Mouse (Mus musculus): Measurements from ENCODE around the gene Unc80. TPM values are rescaled to one million over a fixed set of nuclear protein-coding genes. Genes with fewer than 3 reads are reported as not detected.

The Unc80 gene
- polyA plus RNA-seq, 1 experiment from 2014 or later: 0.51 TPM

- H3K4me3 ChIP-seq (ENCODE audit: low read depth, low read length): no peak overlapping the region
- ATAC-seq (ENCODE audit: insufficient number of reproducible peaks, insufficient read depth, low FRiP score, low read depth): no peak
- no peaks in the 10 kb centered on the region for H3K36me3 ChIP-seq (ENCODE audit: control insufficient read depth, insufficient read depth, low read length)
- H3K9ac ChIP-seq (replicated peaks; ENCODE audit: low read depth, low read length): no peak overlapping the region
- H3K27ac ChIP-seq (ENCODE audit: low read length): no peak overlapping the region
- H3K4me1 ChIP-seq (ENCODE audit: control insufficient read depth, insufficient read depth, low read length): no peaks in the 10 kb centered on the region
- WGBS: 62% methylated on average over 1 of the region's 1 CpGs
- H3K4me2 ChIP-seq (replicated peaks; ENCODE audit: low read depth, low read length): no peak overlapping the region
- H3K9me3 ChIP-seq (ENCODE audit: control insufficient read depth, low read depth, low read length): no peaks in the 10 kb centered on the region
- no peaks in the 10 kb centered on the region for H3K27me3 ChIP-seq (ENCODE audit: control insufficient read depth, insufficient read depth, low read length)
Measured at GRCm38 (mm10) chr1:66650006-66650405, 181.8 kb downstream of the Unc80 start.

- Histone ChIP-seq H3K36me3 (ENCODE audit: control insufficient read depth, insufficient read depth, low read length) (no peaks in the 10 kb centered on the region), H3K9me3 (ENCODE audit: control insufficient read depth, low read depth, low read length) (no peaks in the 10 kb centered on the region), H3K4me1 (ENCODE audit: control insufficient read depth, insufficient read depth, low read length) (no peaks in the 10 kb centered on the region; the same call in 1 of the 2 replicates), H3K9ac (replicated peaks; ENCODE audit: low read depth, low read length) (no peak overlapping the region), H3K27ac (ENCODE audit: low read length) (no peak overlapping the region), H3K4me3 (ENCODE audit: low read depth, low read length) (no peak overlapping the region), H3K27me3 (ENCODE audit: control insufficient read depth, insufficient read depth, low read length) (no peaks in the 10 kb centered on the region), H3K4me2 (replicated peaks; ENCODE audit: low read depth, low read length) (no peak overlapping the region)
- WGBS: 56% methylated on average over 4 of the region's 4 CpGs
- ATAC-seq (ENCODE audit: insufficient number of reproducible peaks, insufficient read depth, low FRiP score, low read depth): no peak
Measured at GRCm38 (mm10) chr1:66655119-66655746, 187.1 kb downstream of the Unc80 start.

GRCm38 (mm10) chr1:66655747-66656119, 187.6 kb downstream of the Unc80 start:
- Histone ChIP-seq H3K4me2 (replicated peaks; ENCODE audit: low read depth, low read length) (no peak overlapping the region), H3K9me3 (ENCODE audit: control insufficient read depth, low read depth, low read length) (no peaks in the 10 kb centered on the region), H3K27me3 (ENCODE audit: control insufficient read depth, insufficient read depth, low read length) (no peaks in the 10 kb centered on the region), H3K4me1 (ENCODE audit: control insufficient read depth, insufficient read depth, low read length) (no peaks in the 10 kb centered on the region; the same call in 1 of the 2 replicates), H3K9ac (replicated peaks; ENCODE audit: low read depth, low read length) (no peak overlapping the region), H3K27ac (ENCODE audit: low read length) (no peak overlapping the region), H3K36me3 (ENCODE audit: control insufficient read depth, insufficient read depth, low read length) (no peaks in the 10 kb centered on the region), H3K4me3 (ENCODE audit: low read depth, low read length) (no peak overlapping the region)
- no peak for ATAC-seq (ENCODE audit: insufficient number of reproducible peaks, insufficient read depth, low FRiP score, low read depth)

- Histone ChIP-seq H3K9me3 (ENCODE audit: control insufficient read depth, low read depth, low read length) (no peaks in the 10 kb centered on the region), H3K9ac (replicated peaks; ENCODE audit: low read depth, low read length) (no peak overlapping the region), H3K36me3 (ENCODE audit: control insufficient read depth, insufficient read depth, low read length) (no peaks in the 10 kb centered on the region), H3K4me2 (replicated peaks; ENCODE audit: low read depth, low read length) (no peak overlapping the region), H3K4me1 (ENCODE audit: control insufficient read depth, insufficient read depth, low read length) (no peaks in the 10 kb centered on the region), H3K4me3 (ENCODE audit: low read depth, low read length) (no peak overlapping the region), H3K27ac (ENCODE audit: low read length) (no peak overlapping the region), H3K27me3 (ENCODE audit: control insufficient read depth, insufficient read depth, low read length) (no peaks in the 10 kb centered on the region)
- WGBS: 55% methylated on average over 7 of the region's 7 CpGs
- no peak for ATAC-seq (ENCODE audit: insufficient number of reproducible peaks, insufficient read depth, low FRiP score, low read depth)
Measured at GRCm38 (mm10) chr1:66671475-66671874, 203.3 kb downstream of the Unc80 start.

- 90% methylated on average over 7 of the region's 7 CpGs for WGBS
- Histone ChIP-seq H3K9ac (replicated peaks; ENCODE audit: low read depth, low read length) (no peak overlapping the region), H3K27me3 (ENCODE audit: control insufficient read depth, insufficient read depth, low read length) (no peaks in the 10 kb centered on the region), H3K27ac (ENCODE audit: low read length) (no peak overlapping the region), H3K4me1 (ENCODE audit: control insufficient read depth, insufficient read depth, low read length) (no peaks in the 10 kb centered on the region), H3K9me3 (ENCODE audit: control insufficient read depth, low read depth, low read length) (no peaks in the 10 kb centered on the region), H3K4me3 (ENCODE audit: low read depth, low read length) (no peak overlapping the region), H3K4me2 (replicated peaks; ENCODE audit: low read depth, low read length) (no peak overlapping the region), H3K36me3 (ENCODE audit: control insufficient read depth, insufficient read depth, low read length) (no peaks in the 10 kb centered on the region)
- no peak for ATAC-seq (ENCODE audit: insufficient number of reproducible peaks, insufficient read depth, low FRiP score, low read depth)
Measured at GRCm38 (mm10) chr1:66672812-66673211, 204.6 kb downstream of the Unc80 start.

- H3K4me2 ChIP-seq (replicated peaks; ENCODE audit: low read depth, low read length): no peak overlapping the region
- no peaks in the 10 kb centered on the region for H3K9me3 ChIP-seq (ENCODE audit: control insufficient read depth, low read depth, low read length)
- no peaks in the 10 kb centered on the region for H3K27me3 ChIP-seq (ENCODE audit: control insufficient read depth, insufficient read depth, low read length)
- no peak for ATAC-seq (ENCODE audit: insufficient number of reproducible peaks, insufficient read depth, low FRiP score, low read depth)
- no peaks in the 10 kb centered on the region for H3K4me1 ChIP-seq (ENCODE audit: control insufficient read depth, insufficient read depth, low read length)
- H3K9ac ChIP-seq (replicated peaks; ENCODE audit: low read depth, low read length): no peak overlapping the region
- no peak overlapping the region for H3K4me3 ChIP-seq (ENCODE audit: low read depth, low read length)
- no peaks in the 10 kb centered on the region for H3K36me3 ChIP-seq (ENCODE audit: control insufficient read depth, insufficient read depth, low read length)
- H3K27ac ChIP-seq (ENCODE audit: low read length): no peak overlapping the region
- WGBS: 78% methylated on average over 14 of the region's 14 CpGs
Measured at GRCm38 (mm10) chr1:66677928-66678327, 209.8 kb downstream of the Unc80 start.

GRCm38 (mm10) chr1:66678662-66679061, 210.5 kb downstream of the Unc80 start:
- H3K4me2 ChIP-seq (replicated peaks; ENCODE audit: low read depth, low read length): no peak overlapping the region
- H3K27me3 ChIP-seq (ENCODE audit: control insufficient read depth, insufficient read depth, low read length): no peaks in the 10 kb centered on the region
- WGBS: 41% methylated on average over 2 of the region's 2 CpGs
- no peak overlapping the region for H3K4me3 ChIP-seq (ENCODE audit: low read depth, low read length)
- no peak overlapping the region for H3K9ac ChIP-seq (replicated peaks; ENCODE audit: low read depth, low read length)
- H3K9me3 ChIP-seq (ENCODE audit: control insufficient read depth, low read depth, low read length): no peaks in the 10 kb centered on the region
- H3K36me3 ChIP-seq (ENCODE audit: control insufficient read depth, insufficient read depth, low read length): no peaks in the 10 kb centered on the region
- H3K27ac ChIP-seq (ENCODE audit: low read length): no peak overlapping the region
- no peak for ATAC-seq (ENCODE audit: insufficient number of reproducible peaks, insufficient read depth, low FRiP score, low read depth)
- H3K4me1 ChIP-seq (ENCODE audit: control insufficient read depth, insufficient read depth, low read length): no peaks in the 10 kb centered on the region

GRCm38 (mm10) chr1:66682974-66683373, 214.8 kb downstream of the Unc80 start:
- H3K27me3 ChIP-seq (ENCODE audit: control insufficient read depth, insufficient read depth, low read length): no peaks in the 10 kb centered on the region
- H3K9me3 ChIP-seq (ENCODE audit: control insufficient read depth, low read depth, low read length): no peaks in the 10 kb centered on the region
- no peaks in the 10 kb centered on the region for H3K4me1 ChIP-seq (ENCODE audit: control insufficient read depth, insufficient read depth, low read length)
- no peak overlapping the region for H3K4me3 ChIP-seq (ENCODE audit: low read depth, low read length)
- no peaks in the 10 kb centered on the region for H3K36me3 ChIP-seq (ENCODE audit: control insufficient read depth, insufficient read depth, low read length)
- H3K9ac ChIP-seq (replicated peaks; ENCODE audit: low read depth, low read length): no peak overlapping the region
- 85% methylated on average over 5 of the region's 5 CpGs for WGBS
- no peak overlapping the region for H3K4me2 ChIP-seq (replicated peaks; ENCODE audit: low read depth, low read length)
- ATAC-seq (ENCODE audit: insufficient number of reproducible peaks, insufficient read depth, low FRiP score, low read depth): no peak
- H3K27ac ChIP-seq (ENCODE audit: low read length): no peak overlapping the region

GRCm38 (mm10) chr1:66691772-66692171, 223.6 kb downstream of the Unc80 start:
- Histone ChIP-seq H3K4me3 (ENCODE audit: low read depth, low read length) (no peak overlapping the region), H3K9ac (replicated peaks; ENCODE audit: low read depth, low read length) (no peak overlapping the region), H3K36me3 (ENCODE audit: control insufficient read depth, insufficient read depth, low read length) (no peaks in the 10 kb centered on the region), H3K4me1 (ENCODE audit: control insufficient read depth, insufficient read depth, low read length) (no peaks in the 10 kb centered on the region), H3K27me3 (ENCODE audit: control insufficient read depth, insufficient read depth, low read length) (no peaks in the 10 kb centered on the region), H3K9me3 (ENCODE audit: control insufficient read depth, low read depth, low read length) (no peaks in the 10 kb centered on the region), H3K4me2 (replicated peaks; ENCODE audit: low read depth, low read length) (no peak overlapping the region), H3K27ac (ENCODE audit: low read length) (no peak overlapping the region)
- WGBS: 62% methylated on average over 3 of the region's 3 CpGs
- no peak for ATAC-seq (ENCODE audit: insufficient number of reproducible peaks, insufficient read depth, low FRiP score, low read depth)
